Mouse (Mus musculus) CD8-positive naive resting alpha-beta T cell, adult 2 months (primary cell): ENCODE results near the gene Jazf1.

ENCODE experiments used
- DNase-seq, 2 experiments: peaks; one replicate each; pipeline ENCODE4 v3.0.0; 2022; ENCODE audit warnings: low read depth in 2 of 2, low spot score in 2 of 2

Jazf1 gene

DNA sequence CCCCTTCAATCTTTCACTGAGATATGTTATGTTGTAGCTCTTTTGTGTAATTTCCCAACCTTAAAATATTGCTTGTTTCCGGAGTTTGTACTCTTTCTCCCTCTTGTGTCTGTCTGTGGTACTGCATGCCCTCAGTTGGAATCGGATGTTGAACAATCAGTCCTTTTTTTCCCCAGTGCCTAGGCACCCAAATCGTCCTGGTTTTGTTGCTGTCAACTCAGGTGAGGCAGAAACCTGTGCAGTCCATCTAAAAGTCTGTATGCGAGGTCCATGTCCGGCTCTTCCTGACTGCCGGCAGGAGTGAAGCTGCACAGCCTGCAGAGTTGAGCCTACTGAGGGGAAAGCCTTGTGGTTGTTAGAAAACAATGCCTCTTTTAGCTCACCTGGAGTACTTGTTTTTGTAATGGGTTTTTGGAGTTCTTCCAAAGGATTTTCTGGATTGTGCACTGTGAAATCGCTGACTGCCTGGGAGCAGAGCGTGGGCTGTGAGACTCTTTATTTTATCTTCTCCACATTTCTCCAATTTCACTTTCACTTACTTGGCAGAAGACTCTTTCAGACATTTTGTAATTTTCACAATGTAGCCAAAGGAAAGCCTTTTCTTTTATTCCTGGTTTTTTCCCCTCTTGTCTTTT, 343.5 kb downstream of the Jazf1 start:
- DNase-seq: peak; percentile 53 to 72
